In genomic region chrX:163912791-163913190, GRCm38 (mm10) we compare ENCODE assay signal across 8 mouse cellular contexts. TPM values are rescaled to one million over a fixed set of nuclear protein-coding genes. Genes with fewer than 3 reads are reported as not detected.
DNase-seq lines count a peak whose midpoint lies in the region; ATAC-seq and TF ChIP-seq lines count a peak whose summit lies in the region.
"Had no signal": no experiment of that assay in that cellular context is flagged by ENCODE, and none has a peak within 500 bp of the region (broad histone marks: within the 10 kb centered on the region; RNA-seq: fewer than 3 reads in every experiment).

No protein-coding gene starts in this region.

- ATAC-seq in forebrain, embryonic 15.5 days (replicated peaks), result no peak

- H3K9ac ChIP-seq in forebrain, embryonic 15.5 days (replicated peaks), result no peak overlapping the region
- H3K9ac ChIP-seq: limb, embryonic 13.5 days had no signal

- no peak overlapping the region for H3K4me3 ChIP-seq in layer of hippocampus, adult 2 months
- H3K4me3 ChIP-seq in forebrain, embryonic 15.5 days, result no peak overlapping the region
- H3K4me3 ChIP-seq: limb, embryonic 13.5 days had no signal

- no peak overlapping the region for H3K4me2 ChIP-seq in forebrain, embryonic 15.5 days (replicated peaks)
- H3K4me2 ChIP-seq: limb, embryonic 13.5 days had no signal

- 0 out of 2 replicates have a peak, but pooled peaks cover 3% of the 10 kb centered on the region for H3K36me3 ChIP-seq in forebrain, embryonic 15.5 days

- H3K9me3 ChIP-seq in forebrain, embryonic 15.5 days, result no peaks in the 10 kb centered on the region
- H3K9me3 ChIP-seq: limb, embryonic 13.5 days had no signal

- peaks cover 3% of the 10 kb centered on the region; the same call in 1 of the 2 replicates for H3K4me1 ChIP-seq in forebrain, embryonic 15.5 days
- H3K4me1 ChIP-seq: limb, embryonic 13.5 days had no signal

- TF ChIP-seq CTCF in layer of hippocampus, adult 2 months (conservative IDR thresholded peaks at IDR 0.05), result peak; percentile 68

- DNase-seq in layer of hippocampus, adult 2 months (ENCODE audit: low spot score in 2 of 2), result no peak
- DNase-seq in layer of hippocampus, adult 9-11 months, result no peak
- DNase-seq in CD8-positive naive resting alpha-beta T cell, adult 2 months (ENCODE audit: low read depth in 2 of 2, low spot score in 2 of 2), result peak; percentile 22 to 24
- peak; percentile 36 for DNase-seq in NIH3T3 (ENCODE audit: low read depth)
- DNase-seq in forelimb bud, embryonic 11.5 days (ENCODE audit: low read depth, low spot score), result peak; percentile 17
- DNase-seq in thymus, postnatal 4 days, result peak; percentile 66

- no peak overlapping the region for H3K27ac ChIP-seq in layer of hippocampus, adult 2 months
- no peak overlapping the region for H3K27ac ChIP-seq in forebrain, embryonic 15.5 days (replicated peaks)
- H3K27ac ChIP-seq: limb, embryonic 13.5 days had no signal

- H3K27me3 ChIP-seq in forebrain, embryonic 15.5 days, result no peaks in the 10 kb centered on the region

RNA-seq across cellular contexts. Expression of gene Ap1s2, which starts 4.0 kb away (rescaled TPM):
- total RNA-seq in layer of hippocampus, adult 2 months (2021), result 10 to 100 TPM; 37.8 to 41.7 TPM
- 115 and 121 TPM in 2 replicates for polyA plus RNA-seq in forebrain, embryonic 15.5 days (2015; fragmentation: Nextera tagmentation; extraction: Ambion mirVana)

RNA-seq across cellular contexts. Expression of gene Zrsr2, which starts 45.7 kb away (rescaled TPM):
- 10 to 100 TPM; 44.8 to 46.0 TPM for total RNA-seq in layer of hippocampus, adult 2 months (2021)
- 55.8 and 57.2 TPM in 2 replicates for polyA plus RNA-seq in forebrain, embryonic 15.5 days (2015; fragmentation: Nextera tagmentation; extraction: Ambion mirVana)

Comparison
In these comparisons a context has a peak if more than half of its experiments do, and no peak if none do; other contexts are left out.
1. DNase-seq: peak in CD8-positive naive resting alpha-beta T cell, adult 2 months (2 of 2), NIH3T3 (single experiment), forelimb bud, embryonic 11.5 days (single experiment) and thymus, postnatal 4 days (single experiment); none in layer of hippocampus, adult 2 months (0 of 2) and layer of hippocampus, adult 9-11 months (single experiment).